Mouse (Mus musculus) liver, embryonic 16.5 days (tissue): ENCODE measurements around the gene Clcn6. TPM values are rescaled to one million over a fixed set of nuclear protein-coding genes. Genes with fewer than 3 reads are reported as not detected.
A peak's percentile ranks its signal among the peaks of the same experiment; 100 is the strongest.

ENCODE experiments used
- ATAC-seq: fragments of 200-750 bp; cut with Nextera tagmentation; 2 replicates; pipeline ENCODE4 v1.8.0; 2017; ENCODE audit warnings: low read depth, mild to moderate bottlenecking, moderate number of reproducible peaks, moderate library complexity
- H3K27ac ChIP-seq: fragments of 300-500 bp; sonication (generic); 2 replicates; pipeline ENCODE4 v1.5.1; 2014; ENCODE audit warnings: mild to moderate bottlenecking, low read length
- H3K27me3 ChIP-seq: fragments of 300-500 bp; sonication (generic); 2 replicates; pipeline ENCODE4 v1.6.1; 2014; ENCODE audit warnings: low read depth, low read length, mixed read lengths; ENCODE audit not compliant: control insufficient read depth, insufficient read depth
- H3K36me3 ChIP-seq: fragments of 300-500 bp; sonication (generic); 2 replicates; pipeline ENCODE4 v1.6.1; 2014; ENCODE audit warnings: mild to moderate bottlenecking; ENCODE audit not compliant: control insufficient read depth, insufficient read depth
- H3K4me1 ChIP-seq: fragments of 300-500 bp; sonication (generic); 2 replicates; pipeline ENCODE4 v1.6.1; 2014; ENCODE audit warnings: low read depth, low read length, mixed read lengths; ENCODE audit not compliant: control insufficient read depth
- H3K4me2 ChIP-seq: fragments of 300-500 bp; sonication (generic); 2 replicates; pipeline ENCODE4 v1.6.1; 2014; ENCODE audit warnings: low read depth, low read length, mixed read lengths
- H3K4me3 ChIP-seq: fragments of 300-500 bp; sonication (generic); 2 replicates; pipeline ENCODE4 v1.5.1; 2014; ENCODE audit warnings: low read depth, mild to moderate bottlenecking, low read length
- H3K9ac ChIP-seq: fragments of 300-500 bp; sonication (generic); 2 replicates; pipeline ENCODE4 v1.6.1; 2014; ENCODE audit warnings: low read depth, low read length
- H3K9me3 ChIP-seq: fragments of 300-500 bp; sonication (generic); replicated peaks from 2 replicates; pipeline ENCODE4 v1.6.1; 2016; ENCODE audit warnings: low read length; ENCODE audit not compliant: control insufficient read depth
- WGBS: fragments of 180-500 bp; shearing (Covaris S2); extraction: QIAGEN DNeasy Blood & Tissue Kit; methylation state at CpG from one replicate; pipeline ENCODE4 v1.1.7; 2014; ENCODE audit not compliant: insufficient replicate concordance; 5-methylcytosine and 5-hydroxymethylcytosine counted together
- polyA plus RNA-seq: library from polyadenylated mRNA; unstranded; fragments of >200 nt; fragmentation: Nextera tagmentation; extraction: Ambion mirVana; gene quantifications from 2 replicates; pipeline ENCODE4 v1.2.1, GENCODE M21; 2015

Gene Clcn6
- polyA plus RNA-seq, 1 experiment from 2014 or later = 1.8 TPM

DNA sequence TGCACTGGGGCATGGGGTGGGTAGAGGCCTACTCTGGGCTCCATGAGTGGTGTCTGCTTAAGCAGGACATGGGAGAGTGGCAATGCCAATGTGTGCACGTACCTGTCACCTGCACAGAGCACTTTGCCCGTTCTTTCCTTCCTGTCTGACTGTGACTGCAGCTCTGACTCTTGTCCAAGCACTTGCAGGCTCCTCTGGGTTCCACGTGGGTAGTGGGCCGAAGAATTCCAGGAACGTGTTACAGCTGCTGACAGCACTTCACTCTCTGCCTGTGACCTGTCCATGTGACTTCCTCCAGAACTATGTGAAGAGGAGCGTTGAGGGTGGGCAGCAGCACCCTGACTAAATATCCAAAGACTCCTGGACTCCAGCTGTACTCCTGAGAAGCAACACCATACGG lies 72.9 kb downstream of the Clcn6 start:
- H3K27ac ChIP-seq = no peak overlapping the region
- no peaks in the 10 kb centered on the region for H3K9me3 ChIP-seq
- H3K4me1 ChIP-seq = no peaks in the 10 kb centered on the region
- no peaks in the 10 kb centered on the region for H3K27me3 ChIP-seq
- H3K4me3 ChIP-seq = no peak overlapping the region
- WGBS = 41% methylated on average over 7 of the region's 7 CpGs
- H3K9ac ChIP-seq = no peak overlapping the region
- ATAC-seq = no peak
- H3K36me3 ChIP-seq = no peaks in the 10 kb centered on the region
- H3K4me2 ChIP-seq = no peak overlapping the region

DNA sequence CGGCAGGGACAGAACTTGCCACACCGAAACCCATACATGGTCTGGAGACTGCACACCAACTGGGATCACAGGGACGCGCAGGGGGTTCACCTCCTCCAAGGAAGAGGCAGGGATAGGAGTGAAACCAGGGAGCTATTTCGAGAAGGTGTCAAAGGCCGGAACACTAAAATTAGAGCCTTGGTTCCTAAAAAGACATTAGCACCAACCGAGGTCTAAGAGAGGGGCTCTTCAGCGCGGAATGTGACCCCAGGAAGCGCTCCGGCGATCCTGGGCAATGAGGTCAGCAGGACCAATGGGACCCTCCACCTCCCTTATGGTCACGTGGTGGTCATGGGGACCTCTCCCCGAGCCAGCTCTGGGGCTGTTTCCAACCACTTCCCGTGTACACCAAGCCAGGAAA lies 75.0 kb downstream of the Clcn6 start:
- no peak overlapping the region for H3K27ac ChIP-seq
- no peaks in the 10 kb centered on the region for H3K36me3 ChIP-seq
- 73% methylated on average over 15 of the region's 15 CpGs for WGBS
- H3K27me3 ChIP-seq = no peaks in the 10 kb centered on the region
- H3K9me3 ChIP-seq = no peaks in the 10 kb centered on the region
- H3K9ac ChIP-seq = no peak overlapping the region
- ATAC-seq = no peak
- no peak overlapping the region for H3K4me2 ChIP-seq
- no peaks in the 10 kb centered on the region for H3K4me1 ChIP-seq
- no peak overlapping the region for H3K4me3 ChIP-seq

DNA sequence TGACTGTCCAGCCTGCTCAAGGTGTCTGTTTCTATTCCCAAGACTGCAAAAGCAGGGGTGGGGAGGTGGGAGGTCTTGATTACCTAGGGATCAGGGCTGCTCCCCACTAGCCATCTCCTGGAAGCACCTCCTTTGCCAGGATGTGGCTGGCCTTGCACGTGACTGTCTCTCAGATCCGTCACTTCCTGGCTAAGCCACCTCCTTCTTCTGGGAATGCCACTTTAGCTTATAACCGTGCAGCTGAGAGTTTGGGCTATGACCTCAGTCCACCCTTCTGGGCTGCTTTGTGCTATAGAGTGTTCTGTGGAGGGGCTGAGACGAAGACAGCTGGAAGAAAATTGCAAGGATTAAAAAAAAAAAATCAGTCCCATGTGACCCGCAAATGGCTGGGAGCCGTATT lies 75.8 kb downstream of the Clcn6 start:
- no peak for ATAC-seq
- Histone ChIP-seq H3K4me3 (no peak overlapping the region), H3K36me3 (no peaks in the 10 kb centered on the region), H3K9ac (no peak overlapping the region), H3K9me3 (no peaks in the 10 kb centered on the region), H3K4me2 (no peak overlapping the region), H3K4me1 (no peaks in the 10 kb centered on the region), H3K27me3 (no peaks in the 10 kb centered on the region), H3K27ac (no peak overlapping the region)
- WGBS = 41% methylated on average over 6 of the region's 6 CpGs

DNA sequence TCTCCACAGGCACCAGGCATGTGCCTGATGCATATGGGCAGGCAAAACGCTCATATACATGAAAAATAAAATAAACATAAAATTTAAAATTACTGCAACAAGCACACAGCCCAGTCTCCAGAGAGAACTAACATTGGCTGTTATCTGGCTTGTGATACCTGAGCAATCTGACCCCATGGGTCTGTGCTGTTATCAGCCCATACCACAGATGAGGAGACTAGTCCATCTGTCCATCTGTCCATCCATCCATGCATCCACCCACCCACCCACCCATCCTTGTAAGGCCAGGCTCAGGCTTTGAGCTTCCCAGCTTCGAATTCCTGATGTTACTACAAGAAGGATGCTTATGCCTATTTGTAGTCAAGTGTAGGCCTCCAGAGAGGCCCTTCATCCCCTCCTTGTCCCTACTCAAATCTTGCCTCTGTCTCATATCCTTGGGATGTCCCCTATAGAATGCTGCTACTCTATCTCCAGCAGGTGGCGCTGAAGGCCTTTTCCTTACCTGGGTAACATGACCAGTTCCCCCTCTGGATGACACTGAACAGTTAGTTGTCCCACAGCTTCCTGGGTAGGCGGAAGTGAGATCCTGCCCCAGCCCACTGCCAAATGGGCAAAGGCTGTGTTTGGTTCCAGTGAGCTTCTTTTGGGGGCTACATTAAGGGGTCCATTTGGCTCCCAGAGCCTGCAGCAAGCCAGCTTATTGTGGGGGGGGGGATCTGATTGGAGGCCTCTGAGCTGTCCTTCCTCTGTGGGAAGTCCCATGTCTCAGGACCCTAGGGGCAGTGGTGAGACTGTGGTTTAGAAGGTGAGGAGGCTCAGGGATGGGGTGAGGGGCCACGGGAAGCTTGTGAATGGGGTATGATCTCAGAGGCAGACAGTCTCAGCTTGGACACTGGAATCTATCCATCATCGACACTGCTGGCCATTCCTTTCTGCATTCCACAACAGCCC lies 78.5 kb downstream of the Clcn6 start:
- no peak overlapping the region for H3K27ac ChIP-seq
- no peak overlapping the region for H3K9ac ChIP-seq
- peak; percentile 55; the same call in 1 of the 2 replicates for ATAC-seq
- H3K9me3 ChIP-seq = no peaks in the 10 kb centered on the region
- H3K4me1 ChIP-seq = no peaks in the 10 kb centered on the region
- H3K4me2 ChIP-seq = no peak overlapping the region
- WGBS = 25% methylated on average over 6 of the region's 6 CpGs
- no peaks in the 10 kb centered on the region for H3K27me3 ChIP-seq
- H3K4me3 ChIP-seq = no peak overlapping the region
- H3K36me3 ChIP-seq = no peaks in the 10 kb centered on the region

DNA sequence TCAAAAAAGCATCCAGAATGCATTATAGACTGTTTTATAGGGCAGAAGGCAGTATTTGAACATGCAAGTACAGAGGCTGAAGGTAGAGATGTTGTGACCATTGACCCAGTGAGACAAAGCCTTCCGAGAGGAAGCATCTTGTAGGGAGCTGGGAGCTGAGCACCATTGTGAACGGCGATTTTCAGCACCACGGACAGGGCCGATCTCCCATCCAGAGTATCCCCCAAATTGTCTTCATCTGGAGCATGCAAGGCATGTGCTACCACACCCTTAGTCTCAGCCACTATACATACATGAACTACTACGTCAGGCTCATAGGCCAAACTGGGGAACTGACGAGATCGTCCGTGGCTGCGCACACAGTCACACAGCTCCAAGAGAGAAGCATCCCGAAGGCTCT lies 81.5 kb downstream of the Clcn6 start:
- Histone ChIP-seq H3K4me1 (no peaks in the 10 kb centered on the region), H3K4me3 (no peak overlapping the region), H3K27me3 (no peaks in the 10 kb centered on the region), H3K9ac (no peak overlapping the region), H3K27ac (no peak overlapping the region), H3K36me3 (no peaks in the 10 kb centered on the region), H3K9me3 (no peaks in the 10 kb centered on the region), H3K4me2 (no peak overlapping the region)
- WGBS = 30% methylated on average over 11 of the region's 11 CpGs
- ATAC-seq = no peak

Other genes starting within 250 kb of the Clcn6 start
- gene Zfp984, start 229.0 kb downstream of the Clcn6 start, polyA plus RNA-seq = 3.2 and 3.4 TPM in 2 replicates
- gene Zfp933, start 190.5 kb downstream of the Clcn6 start, polyA plus RNA-seq = 1.3 and 1.5 TPM in 2 replicates
- gene Miip, start 170.0 kb downstream of the Clcn6 start, polyA plus RNA-seq = 26.9 and 29.4 TPM in 2 replicates
- 1.8 and 2.0 TPM in 2 replicates for gene Fv1, start 169.8 kb downstream of the Clcn6 start, polyA plus RNA-seq
- gene Mfn2, start 134.1 kb downstream of the Clcn6 start, polyA plus RNA-seq = 15.9 and 16.2 TPM in 2 replicates
- 28.8 and 30.7 TPM in 2 replicates for gene Plod1, start 102.1 kb downstream of the Clcn6 start, polyA plus RNA-seq
- 4.0 and 5.8 TPM in 2 replicates for gene 2510039O18Rik, start 97.9 kb downstream of the Clcn6 start, polyA plus RNA-seq
- gene Nppb, start 53.0 kb downstream of the Clcn6 start, polyA plus RNA-seq = not detected in 2 replicates
- gene Nppa, start 38.1 kb downstream of the Clcn6 start, polyA plus RNA-seq = not detected in 2 replicates
- gene Mthfr, start 256 bp upstream of the Clcn6 start, polyA plus RNA-seq = 10.9 and 11.9 TPM in 2 replicates
- 9.2 and 9.4 TPM in 2 replicates for gene Agtrap, start 49.2 kb upstream of the Clcn6 start, polyA plus RNA-seq
- 12.4 and 13.9 TPM in 2 replicates for gene Mad2l2, start 91.6 kb upstream of the Clcn6 start, polyA plus RNA-seq
- 0.04 TPM in 2 replicates for gene Draxin, start 91.9 kb upstream of the Clcn6 start, polyA plus RNA-seq
- gene Fbxo6, start 113.3 kb upstream of the Clcn6 start, polyA plus RNA-seq = 10.6 and 11.4 TPM in 2 replicates
- 0.63 and 0.71 TPM in 2 replicates for gene Fbxo44, start 121.7 kb upstream of the Clcn6 start, polyA plus RNA-seq
- gene Fbxo2, start 121.8 kb upstream of the Clcn6 start, polyA plus RNA-seq = not detected in 2 replicates
- gene Disp3, start 249.1 kb upstream of the Clcn6 start, polyA plus RNA-seq = 0.17 TPM in 1 of 2 replicates, not detected in the other